Mouse (Mus musculus) cerebellum, adult (tissue): ENCODE measurements around the gene Gabrg1.

ENCODE experiments used
- ATAC-seq: cut with Nextera tagmentation; 2 replicates; pipeline ENCODE4 v1.9.2; 2017; ENCODE audit warnings: mild to moderate bottlenecking, moderate library complexity, mixed read lengths; ENCODE audit not compliant: insufficient number of reproducible peaks, low FRiP score, low TSS enrichment

Gene Gabrg1

DNA sequence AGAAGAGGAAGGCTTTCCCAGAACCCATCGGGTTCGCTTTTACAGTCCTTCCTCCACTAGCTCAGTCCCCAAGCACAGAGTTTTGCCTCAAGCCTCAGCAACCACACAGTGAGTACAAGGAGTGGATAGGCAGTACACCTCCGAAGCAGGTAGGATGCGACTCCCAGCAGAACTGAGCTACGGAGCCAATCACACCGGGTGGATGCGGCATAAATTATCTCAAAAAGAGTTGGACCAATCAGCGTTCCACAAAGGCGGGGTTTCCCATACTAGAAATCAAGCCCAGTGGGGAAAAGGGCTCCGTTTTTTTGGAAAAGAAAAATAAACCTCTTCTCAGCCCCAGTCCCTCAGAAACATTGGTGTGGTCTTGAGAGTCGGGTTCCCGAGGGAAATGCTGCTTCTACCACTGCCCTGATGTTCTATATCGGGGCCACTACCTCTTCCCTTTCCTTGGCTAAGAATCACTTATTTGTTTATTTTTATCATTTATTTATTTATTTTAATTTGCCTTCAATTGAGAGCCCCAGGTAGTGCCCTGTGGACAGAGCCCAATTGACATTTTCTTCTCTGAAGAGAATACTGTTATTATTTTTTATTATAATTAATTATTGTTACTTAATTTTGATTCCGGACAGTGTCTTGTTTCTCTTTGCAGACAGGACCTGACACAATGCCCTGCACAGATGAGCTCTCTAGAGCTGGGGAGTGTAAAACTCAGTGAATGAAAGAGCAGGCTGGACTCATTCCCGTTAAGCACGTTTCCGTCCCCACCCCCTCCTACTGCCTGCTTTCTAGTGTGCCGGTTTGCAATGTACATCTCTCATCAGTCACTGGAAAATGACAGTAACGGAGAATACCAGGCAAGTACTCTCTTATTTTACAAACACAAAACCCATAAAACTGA lies at the start of gene Gabrg1:
Gene Gabrg1, minus strand, starts transcription at position 426 of the 904 bp plus-strand sequence.
- ATAC-seq, result peak; percentile 83; the same call in 1 of the 2 replicates

DNA sequence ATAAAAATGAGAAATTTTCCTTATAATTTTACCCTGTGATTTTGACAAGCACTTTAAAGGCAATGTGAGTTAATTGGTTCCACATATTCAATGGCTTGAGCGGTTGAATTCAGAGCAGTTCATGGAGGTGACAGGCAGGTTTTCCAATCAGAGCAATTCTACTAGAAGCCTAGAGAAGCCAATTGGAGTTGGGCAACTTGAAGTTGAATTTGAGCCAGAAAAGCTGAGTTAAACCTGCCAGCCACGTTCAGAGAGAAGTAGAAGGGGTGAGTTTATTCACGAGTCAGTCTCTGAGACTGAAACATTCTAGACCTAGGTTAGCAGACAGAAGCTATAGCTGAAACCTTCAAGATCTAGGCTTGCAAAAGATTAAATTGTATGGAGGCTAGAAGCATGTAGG lies 41.6 kb upstream of the Gabrg1 start:
- no peak for ATAC-seq

DNA sequence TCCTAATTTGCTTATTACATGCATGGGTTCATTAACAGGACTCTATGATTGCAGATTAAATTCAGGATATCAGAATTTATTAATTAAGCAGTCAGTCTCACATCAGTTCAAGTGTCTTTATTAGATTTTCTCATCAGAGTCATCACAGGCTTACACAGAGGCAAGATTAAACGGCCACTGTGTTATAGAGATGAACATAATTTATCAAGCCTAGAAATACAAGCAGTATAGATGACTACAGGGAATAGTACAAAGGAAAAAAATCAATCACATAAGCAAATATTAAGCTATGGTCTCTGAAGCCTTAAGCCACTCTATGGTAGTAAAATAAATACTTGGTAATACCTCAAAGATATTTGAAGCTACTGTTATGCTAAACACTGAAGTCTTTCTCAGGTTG lies 27.7 kb upstream of the Gabrg1 start:
- no peak for ATAC-seq

DNA sequence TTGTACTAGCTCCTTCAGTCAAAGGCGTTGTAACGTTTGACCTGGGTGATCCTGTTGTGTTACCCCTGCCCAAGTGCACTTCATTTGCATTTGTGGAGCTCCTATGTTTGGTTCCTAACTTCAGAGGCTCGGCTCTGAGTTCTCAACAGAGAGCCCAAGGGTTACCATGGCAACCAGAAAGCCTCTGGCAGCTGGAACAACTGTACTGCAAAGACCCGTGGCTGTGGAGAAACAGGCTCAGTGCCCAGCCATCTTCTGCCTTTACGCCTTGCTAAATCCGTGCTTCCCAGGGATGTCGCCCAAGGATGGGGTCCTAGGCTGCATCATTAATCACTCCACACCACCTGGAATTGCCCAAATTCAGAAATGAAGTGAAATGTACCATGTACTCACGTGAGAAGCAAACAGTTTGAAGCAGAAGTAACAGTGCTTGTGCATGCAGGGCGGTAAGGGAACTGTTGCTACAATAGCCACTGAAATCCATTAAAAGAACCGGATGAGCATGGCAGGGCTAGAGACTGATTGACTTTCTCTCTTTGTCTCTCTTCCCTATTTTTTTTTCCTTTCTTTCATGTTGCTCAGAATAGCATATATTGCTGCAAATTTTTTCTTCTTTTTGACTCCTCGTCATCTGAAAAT lies 798 bp upstream of the Gabrg1 start:
- no peak for ATAC-seq

DNA sequence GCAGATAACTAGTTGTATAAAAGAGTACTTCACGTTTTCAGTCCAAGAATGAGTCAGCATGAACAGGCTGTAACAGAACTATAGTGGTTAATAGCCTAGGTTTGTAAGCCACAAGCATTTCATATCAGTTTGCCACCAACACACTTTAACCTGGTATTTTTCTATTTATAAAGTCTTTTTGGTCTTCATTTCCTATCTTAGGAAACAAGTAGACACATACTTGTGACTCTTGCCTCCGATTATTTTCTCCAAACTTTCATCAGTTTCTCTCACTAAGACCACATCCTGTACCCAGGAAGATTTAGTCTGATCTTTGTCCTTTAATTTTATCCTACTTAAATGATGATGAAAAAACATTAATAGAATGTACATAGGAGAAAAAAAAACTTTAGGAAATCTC lies 23.7 kb downstream of the Gabrg1 start:
- ATAC-seq, result no peak

DNA sequence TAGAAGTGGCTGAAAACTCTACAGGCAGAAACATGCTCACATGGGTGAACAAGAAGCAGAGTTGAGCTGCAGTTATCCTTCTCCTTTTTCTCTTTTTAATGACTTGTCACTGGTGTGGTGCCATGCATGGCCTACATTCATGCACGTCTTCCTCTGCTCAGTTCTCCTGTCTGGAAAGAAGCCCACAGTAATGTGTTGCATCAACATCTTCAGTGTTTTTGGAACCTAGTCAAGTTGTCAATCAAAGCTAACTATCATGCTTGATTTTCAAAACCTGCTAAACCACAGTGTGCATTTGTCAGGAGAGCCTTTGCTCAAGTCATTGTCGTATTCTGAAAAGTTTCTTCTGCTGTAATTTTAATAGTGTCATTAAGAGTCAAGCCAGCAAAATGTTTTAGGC lies 106.3 kb downstream of the Gabrg1 start:
- ATAC-seq, result no peak

DNA sequence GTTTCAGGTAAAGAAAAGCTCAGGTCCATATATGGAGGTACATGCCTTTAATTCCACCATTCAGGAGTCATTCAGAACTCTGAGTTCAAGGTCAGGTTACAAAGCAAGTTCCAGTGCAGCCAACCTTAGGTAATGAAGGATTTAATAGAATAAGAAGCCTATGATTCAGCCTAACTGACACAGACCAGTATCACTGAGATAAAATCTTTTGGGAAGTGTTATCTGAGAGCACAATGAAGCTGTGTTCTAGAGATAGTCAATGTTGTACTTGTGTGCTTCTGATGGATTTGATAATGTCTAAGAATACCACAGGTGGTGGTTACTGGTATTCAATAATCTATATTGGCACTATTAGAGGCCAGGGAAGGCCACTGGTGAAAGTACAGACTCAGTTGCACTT lies 138.1 kb downstream of the Gabrg1 start:
- ATAC-seq, result no peak
